Mouse (Mus musculus) thymus, postnatal 10 days (tissue): ENCODE results near the gene Casp7.

Experiments
- DNase-seq, 2 experiments: peaks; one replicate each; pipeline ENCODE4 v3.0.0; 2021; ENCODE audit warnings: low spot score in 2 of 2

Casp7 gene

DNA sequence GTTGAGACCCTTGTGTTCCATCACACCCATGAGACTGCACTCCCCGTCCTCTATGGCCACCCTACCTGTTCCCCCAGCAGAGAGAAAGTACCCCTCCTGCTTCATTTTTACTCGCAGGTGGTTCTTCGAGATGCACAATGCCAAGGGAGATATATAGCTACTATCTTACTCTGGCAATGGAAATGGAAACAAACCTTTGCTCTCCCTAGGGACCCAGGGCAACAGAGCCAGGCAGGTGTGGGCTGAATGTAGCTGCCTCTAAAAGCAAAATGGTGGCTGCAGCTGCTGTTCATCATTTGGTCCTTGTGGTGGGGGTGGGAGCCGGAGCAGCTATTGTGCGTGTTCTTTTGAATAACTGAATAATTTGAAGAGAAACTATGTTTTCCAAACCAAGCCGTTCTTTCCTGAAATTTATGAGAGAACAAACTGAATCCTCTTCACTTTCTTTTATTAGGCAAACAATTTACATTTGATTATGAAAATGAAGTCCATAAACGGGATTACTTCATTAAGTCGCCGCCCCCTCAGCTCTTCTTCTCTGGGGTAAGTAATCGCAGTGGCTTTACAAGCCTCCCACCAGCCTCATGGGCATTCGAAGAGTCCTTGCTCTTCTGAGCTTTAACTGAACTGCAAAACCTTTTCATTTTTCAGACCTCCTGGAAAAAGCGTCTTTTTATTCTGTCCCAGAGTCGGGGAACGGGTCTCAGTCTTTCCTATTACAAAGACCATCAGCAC lies 73.5 kb downstream of the Casp7 start:
- no peak for DNase-seq

DNA sequence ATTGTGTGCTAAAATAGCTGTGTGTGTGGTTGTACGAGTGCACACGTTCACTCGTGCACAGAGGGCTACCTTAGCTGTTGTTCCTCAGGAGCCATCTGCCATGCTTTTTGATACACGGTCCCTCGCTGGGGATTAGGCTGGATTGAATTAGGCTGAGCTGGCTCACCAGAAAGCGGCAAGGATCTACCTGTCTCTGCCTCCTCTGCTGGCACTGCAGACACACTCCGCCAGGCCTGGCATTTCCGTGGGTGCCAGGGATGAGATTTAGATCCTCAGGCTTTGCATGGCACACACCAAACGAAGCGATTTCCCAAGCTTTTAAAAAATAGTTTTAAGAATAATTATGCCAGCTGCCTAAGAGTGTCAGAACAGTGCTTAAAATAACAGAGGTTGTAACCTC lies 75.0 kb downstream of the Casp7 start:
- no peak for DNase-seq

DNA sequence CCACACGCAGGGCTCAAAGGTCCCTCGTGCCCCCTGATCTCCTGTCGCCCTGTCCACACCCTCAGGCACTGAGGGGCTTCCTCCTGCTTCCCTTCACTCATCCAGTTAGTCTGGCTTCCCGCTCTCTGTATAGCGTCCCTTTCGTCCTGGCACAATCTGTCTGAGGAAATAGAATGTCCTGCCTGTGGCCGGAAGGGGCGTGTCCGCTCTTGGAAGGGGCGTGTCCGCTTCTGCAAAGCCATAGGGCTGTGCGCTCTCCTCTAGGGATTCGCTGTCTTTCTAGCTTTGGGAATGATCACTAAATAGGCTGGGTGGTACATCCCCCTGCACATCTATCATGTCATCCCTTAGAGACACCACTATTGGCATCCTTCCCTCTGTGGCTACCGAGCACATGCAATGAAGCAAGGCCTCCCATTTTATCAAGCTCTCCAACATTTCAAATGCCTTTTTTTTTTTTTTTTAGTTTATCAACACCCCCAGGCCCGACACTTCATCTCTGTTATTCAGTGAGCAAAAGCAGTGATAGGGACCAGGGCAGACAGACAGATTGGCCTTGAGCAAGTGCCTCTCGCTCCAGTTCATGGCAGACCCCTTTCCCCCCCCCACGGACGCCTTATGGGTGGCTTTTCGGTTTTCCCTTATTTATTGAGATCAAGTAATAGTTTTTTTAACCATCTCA lies 78.1 kb downstream of the Casp7 start:
- DNase-seq: no peak

DNA sequence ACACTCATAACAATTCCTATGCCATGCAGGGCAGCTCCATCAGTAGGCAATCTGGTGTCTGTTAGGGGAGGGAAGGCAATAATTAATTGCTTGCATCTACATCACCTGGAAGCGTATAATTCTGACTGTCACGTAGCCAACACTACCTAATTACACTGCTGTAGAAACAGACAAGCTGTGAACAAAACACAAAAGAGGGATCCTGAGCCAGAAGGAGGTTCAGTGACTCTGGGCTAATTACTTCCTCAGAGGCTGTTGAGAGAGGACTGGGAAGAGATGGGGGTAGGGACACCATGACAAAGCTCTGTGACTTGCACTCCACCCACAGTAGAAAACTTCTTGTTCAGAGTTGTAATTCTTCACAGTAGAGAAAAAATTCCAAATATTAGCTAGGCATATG lies 79.6 kb downstream of the Casp7 start:
- DNase-seq: no peak

DNA sequence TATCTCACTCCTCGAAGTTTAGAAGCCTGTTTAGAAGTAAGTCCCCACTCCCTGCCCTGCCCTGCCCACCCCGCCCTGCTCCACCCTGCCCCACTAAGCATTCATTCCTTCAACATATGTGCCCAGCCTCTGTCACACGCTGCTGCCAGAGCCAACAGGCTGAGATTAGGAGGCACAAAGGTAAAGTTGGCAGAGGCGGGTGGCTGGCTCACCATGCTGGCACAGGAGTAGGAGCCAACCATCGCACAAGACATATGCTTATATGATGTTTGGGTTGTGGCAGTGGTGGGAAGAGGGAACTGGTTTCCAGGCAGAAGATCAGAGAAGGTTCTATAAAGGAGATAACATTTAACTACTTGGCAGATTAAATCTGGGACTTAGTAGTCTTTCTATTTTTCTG lies 80.3 kb downstream of the Casp7 start:
- DNase-seq: no peak

- DNase-seq: no peak
Measured at GRCm38 (mm10) chr19:56477832-56478231, 80.9 kb downstream of the Casp7 start.

- no peak for DNase-seq
Measured at GRCm38 (mm10) chr19:56484630-56485375, 87.9 kb downstream of the Casp7 start.

DNA sequence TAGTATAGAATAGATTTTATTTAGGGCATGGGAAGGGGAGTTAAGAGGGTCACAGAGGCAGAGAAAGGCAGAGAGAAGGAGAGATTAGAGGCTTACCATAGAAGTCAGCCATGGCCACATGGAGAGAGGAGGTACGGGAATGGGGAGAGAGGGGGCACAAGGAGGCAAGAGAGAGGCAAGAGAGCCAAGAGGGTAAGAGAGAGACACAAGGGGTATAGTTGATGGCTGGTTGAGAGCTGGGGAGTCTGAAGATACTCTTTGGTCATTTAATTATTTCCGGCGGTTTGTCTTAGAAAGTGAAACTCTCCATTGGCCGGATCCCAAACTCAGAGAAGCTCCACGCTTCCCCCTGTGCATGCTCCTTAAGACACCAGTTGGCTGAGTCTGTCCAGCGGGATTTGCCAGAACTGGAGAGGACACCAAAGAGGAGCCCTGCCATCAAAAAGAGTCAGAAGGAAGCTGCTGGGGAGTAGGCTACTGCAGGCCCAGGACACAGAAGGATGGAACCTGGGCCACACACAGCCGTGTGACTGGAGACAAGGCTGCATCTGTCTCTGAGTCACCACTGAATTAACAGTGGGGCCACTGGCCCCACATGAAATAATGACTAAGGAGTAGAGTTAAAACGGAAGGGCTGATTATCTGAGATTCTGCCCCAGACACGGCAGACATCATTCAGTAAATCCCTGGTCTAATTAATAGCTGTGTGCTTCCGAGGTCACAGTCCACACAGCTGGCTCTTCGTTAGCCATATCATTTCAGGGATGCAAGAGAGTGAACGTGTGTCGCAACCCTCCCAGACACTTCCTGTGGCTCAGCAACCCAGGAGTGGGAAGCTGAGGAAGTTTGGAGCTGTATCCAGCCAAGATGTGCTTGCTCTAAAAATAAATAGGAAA lies 88.7 kb downstream of the Casp7 start:
- DNase-seq: no peak

DNA sequence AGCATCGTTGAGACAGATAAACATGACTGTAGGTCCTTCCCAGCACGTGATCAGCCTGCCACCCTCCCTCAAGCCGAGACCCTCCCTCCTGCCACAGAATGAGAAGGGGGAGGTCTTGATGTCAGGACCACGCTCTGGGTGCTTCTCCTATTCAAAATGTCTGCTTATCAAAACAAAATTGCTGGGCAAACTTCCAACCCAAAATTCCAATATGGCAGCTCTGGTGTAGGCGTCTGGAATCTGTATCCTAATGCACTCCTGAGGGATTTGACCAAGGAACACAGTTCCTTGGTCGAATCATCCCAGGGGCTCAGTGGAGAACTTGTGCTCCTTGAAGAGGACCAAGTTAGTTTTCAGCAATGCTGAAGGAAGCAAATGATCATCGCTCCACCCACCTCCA lies 90.0 kb downstream of the Casp7 start:
- no peak for DNase-seq

DNA sequence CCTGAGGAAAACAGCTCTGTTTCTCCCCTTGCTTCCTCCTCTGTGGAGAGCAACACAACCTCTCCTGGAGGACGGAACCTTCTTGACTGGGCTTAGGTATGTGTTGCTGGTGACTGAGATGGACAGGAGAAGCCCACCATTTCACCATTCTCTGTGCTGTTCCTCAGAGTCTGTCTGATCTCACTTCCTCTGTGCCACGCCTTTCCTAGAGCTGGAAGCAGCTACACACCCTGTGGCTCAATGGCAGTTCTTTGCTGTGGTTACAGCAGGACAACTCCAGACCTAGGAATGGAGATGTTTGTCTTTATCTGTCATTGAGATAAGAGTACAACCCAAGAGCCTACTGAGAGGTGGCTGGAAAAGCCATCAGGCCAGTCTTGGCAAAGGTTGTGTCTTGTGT lies 90.4 kb downstream of the Casp7 start:
- no peak for DNase-seq

DNA sequence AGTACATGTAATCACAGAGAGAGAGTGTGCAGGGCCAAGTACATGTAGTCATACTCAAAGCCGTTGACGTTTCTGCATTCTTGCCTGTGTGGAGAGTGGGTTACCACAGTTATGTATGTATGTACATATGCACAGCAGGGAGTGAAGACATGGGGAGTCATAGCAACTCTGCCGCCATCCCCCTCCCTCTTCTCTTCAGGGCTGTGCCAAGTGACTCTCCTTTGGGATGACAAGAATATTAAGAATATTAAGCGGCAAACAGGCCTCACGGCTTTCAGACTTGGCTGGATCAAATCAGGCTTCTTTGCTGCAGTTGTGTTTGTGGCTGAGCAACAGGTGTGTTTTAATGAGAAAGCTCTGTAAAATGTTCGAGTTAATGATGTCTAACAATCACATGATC lies 92.7 kb downstream of the Casp7 start:
- DNase-seq: no peak
